Mouse (Mus musculus) urinary bladder, postnatal 25 days (tissue): ENCODE results near the gene Adamts9.

Source experiments
- DNase-seq: peaks from one replicate; pipeline ENCODE4 v3.0.0; 2022; ENCODE audit warnings: low spot score

Adamts9 gene

DNA sequence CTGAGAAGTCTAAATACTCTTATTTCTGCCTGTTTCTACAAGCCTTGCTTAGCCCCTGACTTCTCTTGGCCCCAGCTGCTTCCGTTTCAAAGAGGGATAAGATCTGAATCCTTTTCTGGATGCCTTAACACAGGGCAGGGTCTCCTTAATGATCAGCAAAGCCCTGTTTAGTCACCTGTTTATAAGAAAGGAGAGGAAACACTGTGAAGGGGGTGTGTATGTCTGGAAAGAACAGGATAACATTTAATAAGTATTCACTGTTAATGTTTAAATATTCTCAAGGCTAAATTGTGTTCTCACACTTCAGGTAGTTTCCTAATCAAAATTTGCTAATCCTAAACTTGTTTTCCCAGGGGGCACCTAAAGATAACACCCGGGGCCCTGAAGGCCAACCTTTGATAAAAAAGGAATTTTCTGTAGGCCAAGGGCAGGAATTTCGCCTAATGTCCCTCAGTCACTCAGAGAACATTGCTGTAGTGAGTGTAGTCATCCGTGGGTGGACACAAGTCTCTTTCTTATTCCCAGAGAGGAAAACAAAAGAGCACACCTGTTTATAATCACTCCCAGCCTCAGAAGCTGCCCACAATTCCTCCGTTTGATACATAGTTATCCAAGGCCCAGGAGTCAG lies 82.9 kb downstream of the Adamts9 start:
- no peak for DNase-seq

DNA sequence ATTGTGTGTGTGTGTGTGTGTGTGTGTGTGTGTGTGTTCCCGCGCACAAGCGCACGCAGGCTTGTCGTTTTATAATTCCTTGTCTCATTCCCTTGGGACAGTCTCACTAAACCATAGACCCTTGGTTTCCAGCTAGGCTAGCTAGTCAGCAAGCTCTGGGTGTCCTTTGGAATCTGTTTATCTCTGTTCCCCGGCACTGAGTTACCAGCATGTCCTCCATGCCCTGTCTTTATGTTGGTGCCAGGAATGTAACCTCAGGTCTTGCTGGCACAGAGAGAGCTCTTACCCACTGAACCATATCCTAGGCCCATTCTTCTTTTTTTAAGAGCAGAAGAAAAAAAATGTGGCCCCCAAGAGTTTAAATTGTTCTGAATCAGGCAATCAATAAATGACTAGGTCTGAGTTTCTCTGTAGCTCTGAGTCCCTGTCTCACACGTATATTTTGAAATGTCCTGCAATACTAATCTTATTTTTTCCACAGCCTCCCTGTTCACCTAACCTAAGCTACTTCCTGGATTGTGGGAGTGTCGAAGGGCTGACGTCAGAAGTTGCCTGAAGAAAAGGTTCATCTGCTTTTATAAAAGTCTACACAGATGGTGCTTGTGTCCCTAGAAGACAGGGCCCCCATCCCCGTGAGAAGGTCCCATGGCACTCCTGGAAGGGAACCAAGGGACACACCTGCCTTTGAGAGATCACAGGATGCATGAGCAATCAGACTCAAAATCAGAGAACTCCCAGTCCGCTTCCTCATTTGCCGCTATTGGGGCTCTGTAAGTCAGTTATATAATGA lies 84.4 kb downstream of the Adamts9 start:
- DNase-seq = no peak

- DNase-seq = no peak
Measured at GRCm38 (mm10) chr6:92857761-92858160, 85.5 kb downstream of the Adamts9 start.

DNA sequence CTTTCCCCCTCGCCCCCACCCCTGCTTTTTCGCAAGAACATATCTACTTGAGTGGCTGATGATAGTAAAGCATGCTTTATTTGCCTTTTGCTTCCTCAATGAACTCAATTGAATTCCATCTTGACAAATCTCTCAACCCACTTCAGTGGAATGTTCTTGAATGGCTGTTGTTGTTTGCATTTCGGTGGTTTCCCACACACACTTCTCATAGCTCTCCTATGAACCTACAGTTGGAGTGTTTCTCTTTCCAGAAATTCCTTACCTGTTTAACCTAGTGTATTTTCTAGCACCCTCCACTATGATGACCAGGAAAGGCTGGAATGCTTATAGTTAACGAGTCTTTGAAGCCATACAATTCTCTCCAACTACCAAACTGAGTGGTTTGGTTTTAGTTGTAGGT lies 88.4 kb downstream of the Adamts9 start:
- no peak for DNase-seq

- DNase-seq = peak; percentile 31
Measured at GRCm38 (mm10) chr6:92850250-92850649, 93.0 kb downstream of the Adamts9 start.

GRCm38 (mm10) chr6:92849208-92849607 lies 94.1 kb downstream of the Adamts9 start:
- no peak for DNase-seq

DNA sequence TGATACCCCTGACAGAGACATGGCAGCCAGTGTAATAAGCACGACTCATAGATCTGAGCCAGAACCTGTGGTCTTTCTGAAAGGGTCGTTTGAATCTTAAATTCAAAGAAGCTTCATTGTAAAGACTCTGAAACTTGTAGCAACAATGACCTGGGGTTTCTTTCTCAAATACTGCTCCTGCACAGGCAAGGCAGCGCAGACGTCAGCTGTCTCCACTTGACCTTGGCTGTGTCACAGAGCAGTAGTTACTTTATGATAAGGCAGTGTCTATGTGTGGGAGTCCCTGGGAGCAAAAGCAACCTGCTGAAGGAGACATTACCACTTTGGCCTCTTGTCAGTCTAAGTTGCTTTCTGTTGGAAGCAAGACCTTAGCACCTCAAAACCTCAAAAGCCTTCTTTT lies 96.7 kb downstream of the Adamts9 start:
- no peak for DNase-seq

DNA sequence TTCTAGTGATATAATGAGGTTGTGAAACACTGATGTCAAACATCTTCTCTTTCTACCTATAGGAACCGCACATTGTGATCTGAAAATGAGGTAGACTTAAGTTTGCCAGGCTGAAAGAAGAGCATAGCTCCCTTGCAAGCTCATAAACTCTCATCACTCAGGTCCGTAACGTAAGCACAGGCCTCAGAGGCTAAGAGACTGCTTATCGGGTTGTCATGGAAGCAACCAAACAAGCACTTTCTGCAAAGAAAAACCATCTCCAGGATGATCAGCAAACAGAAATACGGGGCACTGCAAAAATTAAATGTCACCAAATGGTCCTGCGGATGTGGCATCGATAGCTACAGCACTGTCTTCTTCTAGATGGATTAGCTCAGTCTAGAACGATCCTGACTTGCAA lies 97.4 kb downstream of the Adamts9 start:
- DNase-seq = no peak

DNA sequence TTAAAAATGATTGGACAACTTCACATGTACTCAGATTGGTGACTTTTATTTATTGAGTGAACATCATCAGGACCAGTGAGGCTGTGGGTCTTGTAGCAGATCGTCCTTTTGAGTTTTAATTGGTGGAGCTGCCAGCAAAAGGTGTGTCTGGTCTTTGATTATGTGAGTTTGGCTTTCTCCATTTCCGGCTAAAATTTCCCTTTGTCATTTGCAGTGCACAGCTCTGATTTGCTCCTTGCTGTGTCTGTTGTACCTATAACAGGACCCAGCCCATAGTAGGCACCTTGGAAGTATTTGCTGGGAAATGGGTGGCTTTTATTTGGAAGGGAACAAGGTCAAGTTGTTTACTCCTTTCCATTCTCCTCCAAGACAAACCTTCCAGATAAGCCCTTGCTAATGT lies 99.8 kb downstream of the Adamts9 start:
- DNase-seq = no peak

DNA sequence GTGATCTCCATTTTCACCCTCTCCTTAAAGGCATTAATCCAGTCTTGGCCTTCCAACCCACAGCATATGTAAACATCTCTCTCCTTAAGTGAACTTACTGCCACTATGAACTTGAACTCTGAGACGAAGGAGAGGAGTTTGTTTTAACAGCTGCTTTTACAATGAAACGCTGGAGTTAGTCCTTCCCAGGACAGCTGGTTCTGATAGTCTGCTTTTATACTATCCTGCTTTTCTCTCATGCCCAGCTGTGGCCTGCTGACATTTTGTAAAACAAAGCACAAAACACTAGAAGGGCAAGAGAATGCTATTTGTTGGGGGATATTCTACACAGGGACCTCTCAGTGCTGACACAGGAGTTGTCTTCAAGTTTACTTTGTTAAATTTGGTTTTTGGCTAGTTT lies 101.3 kb downstream of the Adamts9 start:
- DNase-seq = no peak

DNA sequence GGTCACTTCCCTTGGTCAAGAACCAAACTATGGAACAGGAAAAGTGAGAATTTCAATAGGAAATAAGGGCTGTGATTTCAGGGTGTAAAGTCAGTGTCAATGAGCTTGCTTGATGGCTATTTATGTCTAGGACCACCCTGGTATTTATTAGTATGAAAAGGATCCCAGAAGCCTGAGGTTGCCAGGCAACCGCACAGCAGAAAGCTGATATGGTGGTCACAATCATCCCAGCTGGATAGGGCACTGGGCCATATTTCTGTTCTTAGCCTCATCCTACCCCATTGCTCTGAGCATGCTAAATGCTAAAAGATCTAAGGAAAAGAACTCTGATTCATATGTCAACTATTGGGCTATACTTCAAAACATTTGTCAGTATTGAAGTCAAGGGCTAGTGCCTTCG lies 112.2 kb downstream of the Adamts9 start:
- DNase-seq = no peak

DNA sequence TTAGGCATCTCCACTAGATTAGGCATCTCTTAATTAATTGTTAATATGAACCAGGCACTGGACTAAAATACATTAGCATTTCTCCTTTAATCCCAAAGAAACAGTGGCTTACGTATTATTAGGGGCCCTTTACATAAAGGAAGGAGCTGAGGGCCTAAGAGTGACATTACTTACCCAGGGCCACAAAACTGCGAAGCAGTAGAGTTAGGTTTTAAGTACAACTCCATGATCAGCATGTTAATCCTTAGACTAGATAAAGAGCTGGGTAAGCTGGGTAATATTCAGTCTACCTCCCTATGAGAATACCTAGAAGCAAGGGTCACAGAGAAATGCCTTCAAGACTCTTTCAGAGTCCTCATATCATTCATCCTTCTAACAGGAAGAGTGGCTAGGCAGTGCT lies 114.1 kb downstream of the Adamts9 start:
- DNase-seq = no peak

DNA sequence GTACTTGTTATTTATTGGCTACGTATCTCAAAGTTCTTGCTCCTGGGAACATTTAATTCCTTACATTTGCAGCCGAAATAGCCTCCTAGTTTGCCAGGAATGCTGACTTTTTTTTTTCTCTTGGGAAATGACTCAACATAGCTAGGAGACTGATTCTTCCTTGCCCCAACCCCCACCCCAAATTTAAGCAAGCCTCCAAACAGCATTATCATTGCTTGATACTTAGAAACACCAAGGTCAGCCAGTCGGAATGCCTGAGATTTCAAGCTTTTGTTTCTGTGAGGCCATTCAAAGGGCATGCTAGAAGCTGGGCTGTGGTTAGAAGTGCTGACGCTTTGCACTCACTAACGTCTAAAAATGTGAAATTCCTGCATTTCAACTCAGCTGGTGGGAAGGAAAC lies 115.9 kb downstream of the Adamts9 start:
- no peak for DNase-seq

GRCm38 (mm10) chr6:92826561-92826960 lies 116.7 kb downstream of the Adamts9 start:
- DNase-seq = no peak

DNA sequence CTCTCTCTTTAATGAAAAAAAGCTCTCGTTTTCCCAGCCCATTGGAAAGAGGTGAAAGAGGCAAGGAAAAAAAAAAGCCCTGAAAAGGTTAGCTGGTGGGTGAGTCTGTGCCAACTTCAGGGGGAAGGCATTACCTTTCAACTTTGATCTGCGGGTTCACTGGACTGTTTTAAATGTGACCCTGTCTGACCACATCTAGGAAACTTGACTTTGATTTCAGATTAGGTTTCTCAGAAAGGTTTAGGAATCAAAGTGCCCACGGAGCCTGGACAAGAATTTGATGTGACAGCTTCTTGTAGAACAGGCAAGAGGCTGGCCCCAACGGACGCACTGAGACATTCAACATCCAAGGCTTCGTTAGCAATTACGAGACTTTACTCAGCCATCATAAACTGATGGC lies 119.3 kb downstream of the Adamts9 start:
- no peak for DNase-seq

- no peak for DNase-seq
Measured at GRCm38 (mm10) chr6:92822006-92822405, 121.3 kb downstream of the Adamts9 start.

DNA sequence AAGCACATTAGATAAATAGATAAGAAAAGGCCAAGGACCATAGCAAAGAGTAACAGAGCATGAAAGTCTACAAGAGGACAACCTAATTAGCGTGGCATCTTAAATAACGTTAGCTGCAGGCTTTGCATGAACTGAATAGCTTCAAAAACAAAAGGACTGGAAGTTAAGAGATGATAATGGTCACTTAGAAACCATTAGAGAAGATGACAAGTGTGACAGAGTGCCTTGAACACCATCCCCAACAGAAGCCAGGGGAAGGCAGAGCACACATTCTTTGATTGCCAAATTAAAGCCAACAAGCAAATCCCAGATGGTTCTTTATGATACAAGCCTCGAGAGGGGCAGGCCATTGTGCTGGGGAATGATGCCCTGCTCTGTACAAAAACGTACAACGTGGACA lies 121.7 kb downstream of the Adamts9 start:
- no peak for DNase-seq

- no peak for DNase-seq
Measured at GRCm38 (mm10) chr6:92817661-92818060, 125.6 kb downstream of the Adamts9 start.

DNA sequence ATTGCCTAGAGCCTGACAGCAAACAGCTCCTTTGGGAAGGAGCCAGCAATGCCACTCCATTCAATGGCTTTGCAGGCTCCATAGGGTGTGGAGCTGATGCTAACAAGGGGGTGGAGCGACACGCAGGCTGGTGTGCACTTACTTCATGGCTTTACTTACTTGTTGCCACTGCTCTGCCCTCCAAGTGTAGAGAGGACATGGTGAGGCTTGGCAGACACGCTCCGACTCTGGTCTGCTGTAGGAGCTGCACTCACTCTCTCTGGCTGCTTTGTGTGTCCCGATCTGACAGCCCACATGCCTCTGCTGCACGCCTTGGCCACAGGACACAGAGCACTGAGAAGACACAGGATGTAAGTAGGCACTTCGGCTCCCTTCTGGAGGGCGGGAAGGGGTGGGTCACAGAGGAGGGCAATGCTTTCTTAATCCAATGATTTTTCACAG lies 127.0 kb downstream of the Adamts9 start, which contains the start of gene A730049H05Rik:
A730049H05Rik (plus strand) TSS at position 168 of the 441 bp plus-strand sequence.
- no peak for DNase-seq

DNA sequence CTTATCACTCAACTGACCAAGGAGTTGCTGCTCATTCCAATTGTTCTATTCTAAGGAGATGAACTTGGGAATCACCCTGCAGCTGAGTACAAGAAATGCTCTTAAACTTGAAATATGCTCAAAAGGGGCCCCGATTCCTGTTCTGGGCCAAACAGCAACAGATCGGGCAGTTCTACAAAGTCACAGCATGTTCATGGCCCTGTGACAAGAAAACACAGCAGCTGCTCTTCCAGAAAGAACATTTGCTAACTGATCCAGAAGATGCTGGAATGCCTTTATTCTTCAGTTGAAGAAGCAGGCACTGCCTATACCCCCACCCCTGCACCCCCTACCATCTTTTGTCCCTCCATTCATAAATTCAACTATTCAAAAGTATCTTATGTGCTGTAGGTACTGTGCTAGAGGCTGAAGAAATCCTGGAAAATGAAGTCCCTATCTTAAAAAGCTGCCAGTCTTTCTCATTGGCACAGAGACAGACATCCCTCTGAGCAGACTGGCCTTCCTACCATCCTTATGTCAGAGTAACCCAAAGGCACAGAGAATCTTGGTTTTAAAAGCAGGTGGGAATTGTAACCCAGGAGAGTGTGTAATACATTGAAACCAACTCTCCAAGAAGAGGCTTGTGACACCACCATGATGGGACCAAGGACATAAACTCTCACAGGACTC lies 130.5 kb downstream of the Adamts9 start:
- DNase-seq = no peak

DNA sequence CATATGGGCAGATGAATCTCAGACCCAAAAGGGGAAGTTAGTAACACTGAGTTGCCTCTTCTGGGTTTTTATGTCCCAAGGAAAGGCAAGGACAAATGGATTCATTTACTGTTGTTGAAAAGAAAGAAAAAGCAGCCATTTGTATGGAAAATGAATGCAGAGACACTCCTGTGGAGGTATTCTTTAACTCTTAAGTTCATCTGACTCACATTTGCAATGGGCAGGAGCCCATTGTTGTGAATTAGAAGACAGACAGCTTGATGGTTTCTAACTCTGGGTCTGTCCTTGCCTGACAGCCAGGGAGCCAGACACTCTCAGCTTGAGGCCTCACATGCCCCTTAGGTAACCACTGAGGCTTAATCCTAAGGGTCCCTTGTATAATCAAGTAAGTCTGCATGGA lies 131.7 kb downstream of the Adamts9 start:
- no peak for DNase-seq

GRCm38 (mm10) chr6:92810628-92811027 lies 132.7 kb downstream of the Adamts9 start:
- DNase-seq = no peak

- DNase-seq = no peak
Measured at GRCm38 (mm10) chr6:92809818-92810217, 133.5 kb downstream of the Adamts9 start.
